Mouse (Mus musculus) limb, embryonic 13.5 days (tissue): ENCODE data around the gene Cap2. TPM values are rescaled to one million over a fixed set of nuclear protein-coding genes. Genes with fewer than 3 reads are reported as not detected.

Experiments used
- ATAC-seq: fragments of 200-750 bp; cut with Nextera tagmentation; 2 replicates; pipeline ENCODE4 v1.8.0; 2017; ENCODE audit warnings: low read depth, moderate number of reproducible peaks, moderate TSS enrichment; ENCODE audit not compliant: low FRiP score
- H3K27ac ChIP-seq: fragments of 300-500 bp; sonication (generic); 2 replicates; pipeline ENCODE4 v1.5.1; 2015; ENCODE audit warnings: inconsistent platforms, mild to moderate bottlenecking, moderate library complexity
- H3K27me3 ChIP-seq: fragments of 300-500 bp; sonication (generic); 2 replicates; pipeline ENCODE4 v1.6.1; 2015; ENCODE audit warnings: mild to moderate bottlenecking, inconsistent platforms
- H3K36me3 ChIP-seq: fragments of 300-500 bp; sonication (generic); 2 replicates; pipeline ENCODE4 v1.6.1; 2015; ENCODE audit warnings: inconsistent platforms, mild to moderate bottlenecking, moderate library complexity
- H3K4me1 ChIP-seq: fragments of 300-500 bp; sonication (generic); 2 replicates; pipeline ENCODE4 v1.6.1; 2015; ENCODE audit warnings: inconsistent platforms
- H3K4me2 ChIP-seq: fragments of 300-500 bp; sonication (generic); replicated peaks from 2 replicates; pipeline ENCODE4 v1.6.1; 2015; ENCODE audit warnings: inconsistent platforms, mild to moderate bottlenecking, moderate library complexity
- H3K4me3 ChIP-seq: fragments of 300-500 bp; sonication (generic); 2 replicates; pipeline ENCODE4 v1.5.1; 2015; ENCODE audit warnings: moderate library complexity, mild to moderate bottlenecking, inconsistent platforms
- H3K9ac ChIP-seq: fragments of 300-500 bp; sonication (generic); 2 replicates; pipeline ENCODE4 v1.6.1; 2015; ENCODE audit warnings: mild to moderate bottlenecking, inconsistent platforms
- H3K9me3 ChIP-seq: fragments of 300-500 bp; sonication (generic); 2 replicates; pipeline ENCODE4 v1.6.1; 2016; ENCODE audit warnings: inconsistent platforms
- WGBS: fragments of 180-500 bp; shearing (Covaris S2); methylation state at CpG from one replicate; pipeline ENCODE4 v1.1.7; 2015; 5-methylcytosine and 5-hydroxymethylcytosine counted together
- polyA plus RNA-seq: library from polyadenylated mRNA; unstranded; fragments of >200 nt; fragmentation: Nextera tagmentation; extraction: Ambion mirVana; gene quantifications from 2 replicates; pipeline ENCODE4 v1.2.1, GENCODE M21; 2015

The Cap2 gene
- polyA plus RNA-seq, 1 experiment from 2014 or later: 21.0 TPM

DNA sequence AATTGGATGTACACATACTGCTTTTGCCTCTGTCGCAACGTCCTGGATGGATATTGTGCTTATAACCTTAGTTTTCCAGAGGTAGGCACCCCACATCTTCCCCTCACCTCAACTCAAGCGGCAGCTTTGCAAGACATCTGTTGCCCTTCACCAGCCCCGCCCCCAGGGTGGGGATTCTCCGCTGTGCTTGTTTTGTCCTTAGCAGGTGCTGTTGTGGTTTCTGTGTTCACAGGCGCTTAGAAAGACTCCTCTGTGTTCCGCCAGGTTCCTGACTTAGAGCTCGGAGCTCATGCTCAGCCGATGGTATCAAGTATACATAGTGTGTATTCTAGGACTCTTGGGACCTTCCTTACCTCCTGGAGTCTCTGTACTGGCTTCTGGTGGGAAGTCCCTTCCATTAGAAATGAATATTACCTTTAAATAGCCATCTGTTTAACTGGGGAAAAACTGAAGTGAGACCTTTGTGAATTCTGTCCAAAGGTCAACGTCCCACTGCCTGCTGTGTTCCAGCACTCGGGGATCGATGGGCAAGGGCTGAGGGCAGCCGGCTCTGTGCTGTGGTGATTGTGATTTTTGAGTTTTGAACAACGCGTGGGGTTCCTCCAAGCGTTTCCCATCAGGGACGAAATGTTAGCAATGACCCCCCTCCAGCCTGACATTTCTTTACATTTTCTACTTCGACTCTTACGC lies 115.2 kb downstream of the Cap2 start:
- no peak overlapping the region for H3K4me2 ChIP-seq
- no peaks in the 10 kb centered on the region for H3K27me3 ChIP-seq
- H3K4me1 ChIP-seq: peaks cover 12% of the 10 kb centered on the region; the same call in 1 of the 2 replicates
- no peaks in the 10 kb centered on the region for H3K9me3 ChIP-seq
- ATAC-seq: no peak
- WGBS: 87% methylated on average over 19 of the region's 19 CpGs
- H3K36me3 ChIP-seq: no peaks in the 10 kb centered on the region
- no peak overlapping the region for H3K27ac ChIP-seq
- no peak overlapping the region for H3K9ac ChIP-seq
- H3K4me3 ChIP-seq: no peak overlapping the region

DNA sequence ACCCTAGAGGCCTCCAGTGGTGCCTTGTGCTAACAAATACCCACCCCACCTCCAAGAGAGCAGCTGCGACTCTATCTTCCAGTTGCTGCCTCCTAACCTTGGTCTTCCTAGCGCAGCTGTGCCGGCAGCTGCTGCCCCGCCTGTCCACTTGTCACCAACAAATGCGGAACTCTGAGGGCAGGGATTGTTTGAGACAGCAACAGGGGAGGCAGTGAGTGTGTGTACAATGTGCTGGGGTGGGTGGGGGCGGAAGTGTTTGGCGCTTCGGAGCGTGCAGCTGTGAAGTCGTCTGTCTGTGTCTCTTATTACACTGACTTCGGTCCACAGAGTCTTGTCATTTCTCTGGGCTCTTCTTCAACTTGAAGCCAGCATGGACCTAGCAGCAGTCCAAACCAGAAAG lies 118.0 kb downstream of the Cap2 start:
- ATAC-seq: peak; percentile 80
- 54% methylated on average over 11 of the region's 11 CpGs for WGBS
- no peaks in the 10 kb centered on the region for H3K9me3 ChIP-seq
- no peak overlapping the region for H3K9ac ChIP-seq
- H3K36me3 ChIP-seq: no peaks in the 10 kb centered on the region
- no peak overlapping the region for H3K27ac ChIP-seq
- peak overlapping the region; percentile 32; the same call in 1 of the 2 replicates for H3K4me2 ChIP-seq
- no peaks in the 10 kb centered on the region for H3K27me3 ChIP-seq
- H3K4me3 ChIP-seq: no peak overlapping the region
- H3K4me1 ChIP-seq: peaks cover 12% of the 10 kb centered on the region; the same call in 1 of the 2 replicates

DNA sequence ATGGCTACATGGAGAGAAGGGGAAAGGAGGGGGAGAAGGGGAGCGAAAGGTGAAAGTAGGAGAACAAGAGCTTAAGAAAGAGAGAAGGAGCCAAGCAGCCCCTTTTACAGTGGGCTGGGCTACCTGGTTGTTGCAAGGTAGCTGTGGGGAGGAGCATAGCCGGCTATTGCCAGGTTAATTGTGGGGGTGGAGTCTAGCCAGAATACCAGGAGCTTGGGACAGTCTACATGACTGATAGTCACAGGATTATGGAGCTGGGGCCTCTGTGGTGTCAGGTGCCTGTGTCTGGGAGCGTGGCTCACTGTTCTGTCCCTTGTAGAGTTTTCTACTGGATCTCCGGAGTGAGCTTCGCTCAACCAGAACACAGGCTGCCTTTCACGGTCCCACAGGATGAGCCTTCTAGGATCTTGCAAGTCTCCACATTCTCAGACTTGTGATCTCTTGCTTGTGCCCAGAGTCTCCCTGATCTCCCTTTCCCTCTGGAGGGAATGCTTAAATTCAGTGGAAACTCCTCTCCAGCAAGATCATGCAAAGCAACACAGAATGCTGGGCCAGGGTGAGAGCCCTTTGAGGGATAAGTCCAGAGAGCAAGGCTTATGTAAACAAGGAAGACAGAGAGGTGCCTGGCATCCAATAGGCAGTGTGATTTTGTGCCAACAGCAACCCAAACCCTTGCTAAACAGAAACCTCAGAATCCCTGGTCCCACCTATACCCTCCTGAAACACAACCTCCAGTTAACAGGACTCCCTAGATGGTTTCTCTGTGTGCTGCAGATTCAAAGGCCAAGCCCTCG lies 119.5 kb downstream of the Cap2 start:
- Histone ChIP-seq H3K36me3 (no peaks in the 10 kb centered on the region), H3K4me2 (no peak overlapping the region), H3K27ac (no peak overlapping the region), H3K4me3 (no peak overlapping the region), H3K4me1 (peaks cover 12% of the 10 kb centered on the region; the same call in 1 of the 2 replicates), H3K9ac (no peak overlapping the region), H3K27me3 (no peaks in the 10 kb centered on the region), H3K9me3 (no peaks in the 10 kb centered on the region)
- no peak for ATAC-seq
- 77% methylated on average over 7 of the region's 7 CpGs for WGBS

DNA sequence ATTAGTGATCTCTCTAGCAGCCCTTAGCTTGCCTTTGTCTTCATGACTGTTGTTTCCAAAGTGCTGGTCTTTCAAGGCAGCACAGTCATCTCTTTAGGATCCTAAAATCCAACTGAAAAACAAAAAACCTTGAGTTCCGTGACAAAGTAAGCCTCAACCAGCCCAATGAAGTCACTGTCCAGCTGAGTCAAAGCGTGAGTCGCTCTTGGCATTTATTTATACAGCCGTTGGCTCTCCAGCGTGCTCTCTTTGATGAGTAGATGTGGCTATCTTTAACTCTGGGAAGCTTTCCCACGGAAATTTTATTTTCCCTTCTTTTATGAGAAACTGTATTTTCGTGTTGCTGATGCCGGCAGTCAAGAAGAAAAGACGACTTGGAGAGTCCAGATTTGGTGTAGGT lies 125.0 kb downstream of the Cap2 start:
- ATAC-seq: no peak
- Histone ChIP-seq H3K27ac (no peak overlapping the region), H3K4me3 (no peak overlapping the region), H3K4me2 (no peak overlapping the region), H3K4me1 (0 out of 2 replicates have a peak, but pooled peaks cover 3% of the 10 kb centered on the region), H3K36me3 (no peaks in the 10 kb centered on the region), H3K27me3 (no peaks in the 10 kb centered on the region), H3K9me3 (no peaks in the 10 kb centered on the region), H3K9ac (no peak overlapping the region)
- WGBS: 86% methylated on average over 9 of the region's 9 CpGs

DNA sequence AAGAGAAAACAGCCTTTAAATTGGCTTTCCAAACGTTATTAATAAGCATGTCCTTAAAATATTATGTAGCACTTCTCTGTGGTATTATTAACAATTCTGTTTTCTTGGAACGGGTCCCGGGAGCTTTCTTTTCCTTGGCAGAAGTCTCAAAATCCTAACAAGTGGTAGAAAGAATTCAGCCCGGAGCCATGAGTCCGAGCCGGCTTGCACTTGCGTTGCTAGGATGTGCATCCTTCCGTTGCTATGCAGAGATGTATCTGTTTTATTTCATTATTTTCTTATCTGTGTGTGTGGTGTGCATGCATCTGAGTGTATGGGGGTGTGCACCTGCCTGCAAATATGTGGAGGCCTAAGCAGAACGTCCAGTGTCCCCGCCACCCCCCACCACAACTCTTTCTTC lies 126.2 kb downstream of the Cap2 start:
- ATAC-seq: no peak
- Histone ChIP-seq H3K27ac (no peak overlapping the region), H3K4me1 (peaks cover 5% of the 10 kb centered on the region; the same call in 1 of the 2 replicates), H3K4me2 (no peak overlapping the region), H3K4me3 (no peak overlapping the region), H3K36me3 (no peaks in the 10 kb centered on the region), H3K27me3 (no peaks in the 10 kb centered on the region), H3K9ac (no peak overlapping the region), H3K9me3 (no peaks in the 10 kb centered on the region)
- WGBS: 76% methylated on average over 10 of the region's 10 CpGs

DNA sequence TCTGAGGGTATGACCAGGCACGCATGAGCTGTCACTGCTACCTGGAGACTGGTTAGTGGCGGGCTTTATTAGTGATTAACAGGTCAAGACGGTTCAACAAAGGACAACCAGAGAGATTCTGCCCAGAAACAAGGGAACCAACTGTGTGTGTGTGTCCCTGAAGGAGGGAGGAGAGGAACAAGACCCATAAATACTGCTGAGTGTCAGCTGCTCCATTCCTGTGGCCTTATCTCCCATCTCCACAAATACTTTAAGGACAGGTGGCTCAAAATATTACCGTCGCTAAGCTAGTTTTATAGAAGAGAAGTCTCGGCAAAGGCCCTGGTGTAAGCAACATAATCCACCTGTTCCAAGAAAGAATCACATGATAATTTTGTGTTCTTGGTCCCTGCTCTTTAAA lies 127.7 kb downstream of the Cap2 start:
- no peak overlapping the region for H3K9ac ChIP-seq
- peak; percentile 52 for ATAC-seq
- WGBS: 79% methylated on average over 6 of the region's 6 CpGs
- H3K9me3 ChIP-seq: no peaks in the 10 kb centered on the region
- H3K4me1 ChIP-seq: peaks cover 19% of the 10 kb centered on the region
- no peaks in the 10 kb centered on the region for H3K27me3 ChIP-seq
- H3K4me3 ChIP-seq: no peak overlapping the region
- no peak overlapping the region for H3K4me2 ChIP-seq
- no peak overlapping the region for H3K27ac ChIP-seq
- no peaks in the 10 kb centered on the region for H3K36me3 ChIP-seq

DNA sequence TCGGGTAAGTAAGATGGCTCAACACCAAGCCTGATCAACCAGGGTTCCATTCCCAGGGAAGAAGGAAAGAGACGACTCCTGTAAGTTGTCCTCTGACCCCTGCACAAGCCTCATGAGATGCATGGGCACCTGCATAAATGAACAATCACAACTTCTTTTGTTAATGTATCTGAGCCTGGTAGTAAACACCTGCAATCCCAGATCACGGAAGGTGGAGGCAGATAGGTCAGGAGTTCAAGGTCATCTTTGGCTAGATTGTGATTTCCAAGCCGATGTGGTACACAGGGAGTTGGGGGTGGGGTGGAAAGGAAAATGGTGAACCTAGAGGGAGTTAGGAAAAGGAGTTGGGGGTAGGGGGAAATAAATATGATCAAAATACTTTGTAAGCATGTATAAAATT lies 131.1 kb downstream of the Cap2 start:
- Histone ChIP-seq H3K4me3 (no peak overlapping the region), H3K27ac (no peak overlapping the region), H3K4me1 (peaks cover 19% of the 10 kb centered on the region), H3K27me3 (no peaks in the 10 kb centered on the region), H3K9me3 (0 out of 2 replicates have a peak, but pooled peaks cover 2% of the 10 kb centered on the region), H3K9ac (no peak overlapping the region), H3K36me3 (peaks cover 6% of the 10 kb centered on the region), H3K4me2 (no peak overlapping the region)
- no peak for ATAC-seq
- 66% methylated on average over 4 of the region's 4 CpGs for WGBS

DNA sequence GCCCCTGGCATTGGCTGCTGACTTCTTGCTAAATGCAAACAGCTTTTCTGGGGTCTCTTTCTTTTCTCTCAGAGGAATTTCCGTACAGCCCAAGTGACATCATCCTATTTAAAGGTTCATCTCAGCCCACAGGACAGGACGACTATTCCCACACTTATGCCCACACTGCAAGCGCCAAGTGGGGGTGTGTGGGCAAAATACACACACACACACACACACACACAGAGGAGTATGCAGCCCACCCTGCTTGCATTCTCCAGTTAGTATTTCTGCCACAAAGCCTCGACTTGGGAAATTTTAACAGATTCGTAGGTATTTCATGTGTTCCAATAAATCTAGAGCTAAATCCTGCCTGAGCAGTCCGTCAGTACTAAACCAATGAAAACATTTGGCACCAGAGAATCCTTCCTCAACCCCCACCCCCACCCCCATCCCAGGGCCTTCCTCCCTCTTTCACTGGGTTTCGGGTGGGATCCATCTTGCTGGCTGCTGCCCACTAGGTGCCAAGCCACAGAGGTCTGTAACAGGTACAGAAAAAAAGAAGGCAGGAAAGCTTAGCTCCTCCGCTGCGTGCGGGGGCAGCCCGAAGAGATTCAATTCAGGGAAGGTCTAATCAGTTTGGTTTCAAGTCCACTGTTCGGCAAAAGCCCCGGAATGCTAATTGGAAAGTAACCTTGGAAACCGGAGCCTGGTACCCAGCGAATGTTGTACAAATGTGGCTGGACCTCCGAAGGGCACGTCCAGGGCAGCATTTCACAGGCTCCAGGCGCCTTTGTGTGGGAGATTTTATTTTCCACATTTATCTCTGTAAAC lies 131.9 kb downstream of the Cap2 start:
- no peaks in the 10 kb centered on the region for H3K27me3 ChIP-seq
- no peak for ATAC-seq
- H3K4me2 ChIP-seq: peak overlapping the region; percentile 56
- H3K4me3 ChIP-seq: peak overlapping the region; percentile 16; the same call in 1 of the 2 replicates
- WGBS: 34% methylated on average over 18 of the region's 18 CpGs
- H3K9ac ChIP-seq: peak overlapping the region; percentile 6
- H3K9me3 ChIP-seq: 0 out of 2 replicates have a peak, but pooled peaks cover 2% of the 10 kb centered on the region
- H3K4me1 ChIP-seq: peaks cover 19% of the 10 kb centered on the region
- H3K36me3 ChIP-seq: peaks cover 6% of the 10 kb centered on the region
- H3K27ac ChIP-seq: no peak overlapping the region

DNA sequence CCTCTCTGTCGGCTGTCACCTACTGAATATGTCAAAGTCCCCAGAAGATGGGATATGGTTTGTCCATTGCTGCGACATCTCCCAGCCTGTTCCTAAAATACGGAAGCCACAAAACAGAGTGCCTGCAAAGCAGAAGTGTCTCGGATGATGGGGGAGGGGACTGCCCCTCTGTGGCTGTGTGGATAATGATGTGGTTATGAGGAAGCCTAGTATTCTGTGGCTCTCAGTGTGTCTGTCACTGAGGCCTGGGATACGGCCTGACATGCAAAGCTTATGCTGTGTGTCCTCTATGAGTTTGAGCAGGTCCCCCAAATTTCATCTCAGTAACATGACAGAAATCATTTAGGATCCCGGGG lies 132.5 kb downstream of the Cap2 start:
- 0 out of 2 replicates have a peak, but pooled peaks cover 2% of the 10 kb centered on the region for H3K9me3 ChIP-seq
- H3K4me2 ChIP-seq: peak overlapping the region; percentile 56
- H3K9ac ChIP-seq: peak overlapping the region; percentile 6; the same call in 1 of the 2 replicates
- H3K36me3 ChIP-seq: peaks cover 6% of the 10 kb centered on the region
- H3K4me1 ChIP-seq: peaks cover 19% of the 10 kb centered on the region
- WGBS: 52% methylated on average over 6 of the region's 6 CpGs
- no peak overlapping the region for H3K27ac ChIP-seq
- ATAC-seq: no peak
- no peaks in the 10 kb centered on the region for H3K27me3 ChIP-seq
- H3K4me3 ChIP-seq: no peak overlapping the region

DNA sequence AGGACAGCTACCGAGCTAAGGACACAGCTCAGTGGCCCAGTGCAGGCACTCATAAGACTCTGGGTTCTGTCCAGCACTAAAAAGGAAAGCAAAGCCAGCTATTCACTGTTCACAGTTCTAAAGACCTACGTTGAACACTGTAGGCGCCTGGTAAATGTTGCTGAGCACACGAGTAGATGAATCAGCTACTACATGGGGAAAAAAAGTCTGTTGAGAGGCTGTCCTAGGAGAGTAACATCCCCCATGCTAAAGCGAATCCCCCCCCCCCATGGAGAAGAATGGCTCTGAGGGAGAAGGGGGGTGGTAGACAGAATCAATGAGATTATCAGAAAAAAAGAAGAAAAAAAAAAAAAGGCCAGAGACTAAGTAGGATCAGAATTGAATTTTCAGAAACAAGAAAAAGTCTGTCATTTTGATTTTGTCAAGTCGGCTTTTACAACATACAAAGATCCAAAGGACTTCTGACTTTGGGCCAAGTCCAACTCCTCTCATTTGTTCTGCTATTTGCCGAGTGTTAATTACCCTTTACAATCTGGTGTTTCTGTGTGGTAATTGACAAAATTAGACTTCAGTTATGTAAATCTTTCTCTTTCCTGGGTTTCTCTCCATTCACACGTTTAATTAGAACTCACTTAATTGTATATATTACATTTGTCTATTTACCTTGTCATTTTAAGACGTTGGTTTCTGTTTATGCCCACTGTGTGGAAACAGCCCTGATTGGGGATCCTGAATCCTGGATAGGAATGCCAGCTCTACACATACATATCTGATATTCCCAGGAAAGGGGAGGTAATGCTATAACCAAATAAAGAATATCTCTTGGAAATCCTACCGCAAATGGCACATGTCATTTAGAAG lies 139.2 kb downstream of the Cap2 start:
- Histone ChIP-seq H3K4me1 (no peaks in the 10 kb centered on the region), H3K9me3 (peaks cover 9% of the 10 kb centered on the region; the same call in 1 of the 2 replicates), H3K36me3 (peaks cover 6% of the 10 kb centered on the region), H3K27ac (no peak overlapping the region), H3K4me3 (no peak overlapping the region), H3K27me3 (no peaks in the 10 kb centered on the region), H3K9ac (no peak overlapping the region), H3K4me2 (no peak overlapping the region)
- WGBS: 87% methylated on average over 10 of the region's 10 CpGs
- no peak for ATAC-seq

DNA sequence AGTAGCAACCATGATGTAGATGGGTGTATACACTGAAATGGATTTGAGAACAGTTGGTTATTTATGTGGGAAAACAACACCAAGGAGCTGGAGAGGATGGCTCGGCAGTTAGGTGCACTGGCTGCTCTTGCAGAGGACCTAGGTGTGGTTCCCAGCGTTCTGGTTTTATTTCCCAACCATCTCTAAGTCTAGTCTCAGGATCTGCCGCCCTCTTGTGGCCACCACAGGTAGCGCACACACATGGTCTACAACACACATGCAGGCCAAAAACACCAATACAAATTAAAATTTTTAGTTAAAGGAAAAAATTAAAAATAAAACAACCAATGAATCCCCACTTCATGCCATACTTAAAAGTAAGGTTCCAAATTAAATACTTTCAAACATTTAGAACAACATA lies 140.7 kb downstream of the Cap2 start:
- peaks cover 9% of the 10 kb centered on the region; the same call in 1 of the 2 replicates for H3K9me3 ChIP-seq
- 89% methylated on average over 4 of the region's 4 CpGs for WGBS
- H3K4me2 ChIP-seq: no peak overlapping the region
- no peaks in the 10 kb centered on the region for H3K4me1 ChIP-seq
- H3K9ac ChIP-seq: no peak overlapping the region
- H3K36me3 ChIP-seq: peaks cover 3% of the 10 kb centered on the region; the same call in 1 of the 2 replicates
- no peak for ATAC-seq
- no peak overlapping the region for H3K27ac ChIP-seq
- no peak overlapping the region for H3K4me3 ChIP-seq
- no peaks in the 10 kb centered on the region for H3K27me3 ChIP-seq
